Mouse (Mus musculus): ENCODE measurements at regions not wholly inside any gene's neighbourhood (a gene's known extent, or its start where the extent isn't known, plus 50 kb on each side); places are given as distances from the start of the nearest gene placed in this dataset.

GRCm38 (mm10) chr1:193484977-193485376 lies 114.9 kb upstream of the Camk1g start:
- DNase-seq (ENCODE audit: low spot score) = no peak

DNA sequence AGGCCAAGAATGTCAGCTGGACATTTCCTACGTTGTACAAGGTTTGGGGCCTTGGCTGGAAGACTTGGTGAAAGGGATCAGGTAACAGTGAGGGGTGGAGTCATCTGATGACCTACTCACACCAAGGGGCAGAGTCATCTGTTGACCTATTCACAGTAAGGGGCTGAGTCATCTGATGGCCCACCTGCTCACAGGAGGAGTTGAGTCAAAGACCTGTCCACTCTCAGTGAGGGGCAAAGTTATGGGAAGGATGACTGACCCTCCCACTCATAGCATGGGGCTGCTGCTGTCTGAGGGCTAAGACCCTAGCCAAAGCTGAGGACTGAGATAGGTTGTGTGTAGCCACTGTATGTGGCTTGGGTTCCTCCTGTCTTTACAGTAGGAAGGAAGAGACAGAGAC lies 107.2 kb upstream of the Camk1g start:
- DNase-seq (ENCODE audit: low spot score) = no peak

GRCm38 (mm10) chr1:193476805-193477204 lies 106.7 kb upstream of the Camk1g start:
- DNase-seq (ENCODE audit: low spot score) = no peak

DNA sequence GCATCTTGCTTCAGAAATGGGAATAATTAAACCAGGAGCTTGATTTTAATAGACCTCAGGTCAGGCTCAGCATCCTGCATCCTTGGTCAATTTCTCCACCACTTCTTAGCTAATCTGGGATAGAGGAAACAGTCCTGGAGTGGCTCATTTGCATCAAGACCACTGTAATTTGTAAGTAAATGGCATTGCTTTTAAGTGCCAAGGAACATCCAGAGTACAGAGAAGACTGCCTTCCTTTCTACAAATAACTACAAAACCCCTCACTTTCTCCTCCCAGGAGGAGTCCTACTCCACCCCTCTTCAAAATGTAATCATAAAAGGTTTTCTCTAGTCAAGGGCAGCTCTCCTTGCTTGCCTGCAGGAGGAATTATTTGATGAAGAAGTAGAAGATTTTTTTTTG lies 96.2 kb upstream of the Camk1g start:
- no peak for DNase-seq (ENCODE audit: low spot score)

DNA sequence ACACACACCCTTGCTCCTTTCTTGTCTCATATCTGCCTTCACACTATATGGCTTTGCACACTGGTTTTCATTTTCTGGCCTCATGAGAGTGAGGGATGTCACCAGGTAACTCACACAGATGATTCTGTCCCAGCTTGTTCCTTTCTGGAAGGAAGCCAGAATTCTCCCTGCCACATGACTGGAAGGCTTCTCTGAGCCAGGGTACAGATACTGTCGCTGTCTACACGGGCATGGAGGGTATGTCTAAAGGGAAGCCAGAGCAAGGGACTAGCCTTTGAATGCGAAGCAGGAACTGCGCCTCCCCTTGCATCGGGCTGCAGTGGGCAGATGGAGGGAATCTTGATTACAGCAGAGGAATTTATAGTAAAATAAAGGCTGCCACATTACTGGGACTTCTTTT lies 89.6 kb upstream of the Camk1g start:
- DNase-seq (ENCODE audit: low spot score) = no peak

- DNase-seq (ENCODE audit: low spot score) = no peak
These were observed 87.8 kb upstream of the Camk1g start for GRCm38 (mm10) chr1:193457908-193458307.

DNA sequence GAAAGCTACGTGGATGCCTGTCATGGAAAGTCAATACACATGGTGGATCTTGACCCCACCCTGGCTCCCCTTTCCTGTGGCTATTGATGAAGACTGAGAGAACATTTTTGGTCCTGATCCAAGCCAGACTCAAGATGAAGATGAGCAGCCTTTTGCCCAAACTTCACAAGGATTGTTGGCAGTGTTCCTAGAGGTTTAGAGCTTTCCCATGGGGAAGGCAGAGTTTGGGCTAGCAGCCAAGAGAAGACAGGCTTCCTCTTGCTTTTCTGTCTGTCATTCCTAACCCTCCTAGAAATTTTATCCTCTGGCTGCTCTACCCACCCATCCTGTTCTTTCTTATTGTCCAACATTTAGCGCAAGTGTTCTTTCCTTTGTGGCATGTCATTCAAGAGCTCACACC lies 83.6 kb upstream of the Camk1g start:
- DNase-seq (ENCODE audit: low spot score) = no peak

DNA sequence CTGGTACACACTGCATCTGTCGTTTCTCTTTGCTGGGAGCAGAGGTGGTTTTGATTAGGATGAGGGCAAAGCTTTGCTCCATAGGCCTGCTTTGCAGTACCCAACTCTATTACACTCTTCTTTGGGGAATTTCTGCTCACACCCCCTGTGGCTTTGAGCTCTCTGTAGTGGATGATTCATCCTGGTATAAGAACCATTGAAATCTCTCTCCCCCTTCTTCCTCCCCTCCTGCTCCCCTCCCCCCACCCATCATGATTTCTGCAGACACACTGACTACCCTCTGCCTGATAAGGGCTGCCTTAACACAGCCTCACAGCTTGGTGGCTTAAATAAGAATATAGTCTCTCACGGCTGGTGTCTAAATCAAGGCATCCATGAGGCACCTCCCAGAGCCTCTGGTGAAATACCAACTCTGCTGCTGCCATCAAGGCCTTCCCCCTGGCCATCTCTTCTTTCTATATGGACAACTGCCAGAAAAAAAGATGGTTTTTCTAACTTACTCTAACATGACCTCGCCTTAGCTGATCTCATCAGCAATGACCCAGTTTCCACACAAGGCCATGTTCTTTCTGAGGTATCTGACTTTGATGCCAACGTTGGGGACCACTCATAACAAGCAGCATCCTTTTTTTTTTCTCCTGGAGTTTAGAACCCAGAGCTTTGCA lies 81.5 kb upstream of the Camk1g start:
- DNase-seq (ENCODE audit: low spot score) = no peak

DNA sequence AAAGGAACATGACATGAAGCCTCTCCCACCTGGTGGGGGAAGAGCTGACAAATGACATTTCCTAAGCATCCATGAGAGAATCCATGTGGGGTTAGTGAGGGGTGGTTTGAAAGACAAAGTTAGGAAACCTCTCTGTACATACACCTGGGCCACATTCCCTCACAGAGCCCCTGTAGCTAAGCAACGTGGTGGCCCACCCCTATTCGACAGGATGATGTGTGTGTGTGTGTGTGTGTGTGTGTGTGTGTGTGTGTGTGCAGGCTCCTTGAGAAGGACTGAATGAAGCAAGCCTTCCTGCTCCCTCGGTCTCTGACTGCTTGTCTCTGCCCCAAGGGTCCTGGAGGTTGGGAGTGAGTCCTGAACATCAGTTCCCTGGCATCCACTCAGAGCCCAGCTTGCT lies 80.7 kb upstream of the Camk1g start:
- DNase-seq (ENCODE audit: low spot score) = no peak

DNA sequence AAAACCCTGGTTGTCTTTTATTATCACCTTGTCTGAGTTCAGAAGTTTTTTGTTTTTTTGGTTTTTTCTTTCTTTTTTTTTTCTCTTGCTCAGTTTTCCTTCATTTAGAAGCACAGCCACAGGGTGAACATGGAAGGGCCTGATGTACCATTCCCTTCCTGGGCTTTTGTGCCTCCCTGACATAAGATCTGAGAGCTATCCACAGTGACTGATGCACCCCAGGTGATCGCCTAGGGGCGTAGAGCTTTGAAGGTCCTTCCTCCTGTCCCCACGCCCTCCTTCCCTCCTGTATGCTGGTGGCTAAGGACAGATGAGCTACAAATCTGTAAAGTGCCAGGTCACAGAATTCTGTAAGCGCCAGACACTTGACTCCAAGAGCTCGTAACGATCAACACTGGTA lies 80.1 kb upstream of the Camk1g start:
- no peak for DNase-seq (ENCODE audit: low spot score)

DNA sequence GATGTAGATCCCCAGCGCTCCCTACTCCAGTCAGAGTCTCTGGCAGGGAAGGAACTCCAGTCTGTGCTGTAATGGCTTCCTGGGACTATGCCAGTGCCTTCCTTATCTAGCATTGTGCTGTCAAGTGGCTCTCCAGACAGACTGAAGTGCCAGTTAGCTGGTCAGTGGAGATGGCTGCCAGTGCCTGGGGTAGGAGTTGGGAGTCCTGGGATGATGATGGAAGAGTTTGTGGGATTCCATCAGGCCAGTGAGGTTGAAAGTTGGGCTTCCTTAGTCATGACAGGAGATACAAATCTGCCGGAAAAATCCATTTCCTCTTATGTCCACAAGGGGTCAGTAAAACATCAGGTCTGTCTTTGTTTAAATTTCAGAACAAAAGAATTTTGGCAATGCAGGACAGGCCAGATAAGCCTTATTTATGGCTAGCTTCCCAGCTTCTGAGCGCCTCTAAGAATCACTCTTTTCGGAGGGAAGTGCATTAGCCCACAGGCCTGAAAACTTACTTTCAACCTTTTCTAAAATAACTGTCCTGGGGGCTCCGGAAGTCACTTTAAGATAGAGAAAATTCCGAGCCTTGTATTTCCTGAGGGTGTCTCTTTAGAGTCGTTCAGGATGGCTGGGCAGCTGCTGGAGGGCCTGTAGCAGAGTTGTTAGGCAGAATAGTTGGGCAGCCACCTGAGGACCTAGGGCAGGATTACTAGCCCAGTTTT lies 79.5 kb upstream of the Camk1g start:
- DNase-seq (ENCODE audit: low spot score) = peak; percentile 70

- no peak for DNase-seq (ENCODE audit: low spot score)
These were observed 78.8 kb upstream of the Camk1g start for GRCm38 (mm10) chr1:193448793-193449393.

DNA sequence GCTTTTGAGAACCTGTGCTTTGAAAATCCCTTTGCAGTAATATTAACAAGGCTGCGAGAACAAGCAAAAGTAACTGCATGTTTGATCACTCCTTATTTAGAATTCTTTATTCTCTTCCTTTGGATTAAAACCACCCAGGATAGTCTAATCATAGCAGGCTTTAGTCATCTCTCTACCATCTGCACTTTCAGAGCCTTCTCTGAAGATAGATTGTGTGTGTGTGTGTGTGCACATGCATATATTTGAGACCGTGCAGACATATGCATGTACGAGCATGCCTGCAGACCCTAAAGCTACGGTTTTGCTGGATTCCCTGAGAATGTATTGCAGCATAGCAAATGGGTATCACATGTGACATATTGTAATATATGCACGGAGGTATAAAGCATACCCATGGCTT lies 77.5 kb upstream of the Camk1g start:
- DNase-seq (ENCODE audit: low spot score) = no peak

- no peak for DNase-seq (ENCODE audit: low spot score)
These were observed 74.0 kb upstream of the Camk1g start for GRCm38 (mm10) chr1:193443964-193444676.

DNA sequence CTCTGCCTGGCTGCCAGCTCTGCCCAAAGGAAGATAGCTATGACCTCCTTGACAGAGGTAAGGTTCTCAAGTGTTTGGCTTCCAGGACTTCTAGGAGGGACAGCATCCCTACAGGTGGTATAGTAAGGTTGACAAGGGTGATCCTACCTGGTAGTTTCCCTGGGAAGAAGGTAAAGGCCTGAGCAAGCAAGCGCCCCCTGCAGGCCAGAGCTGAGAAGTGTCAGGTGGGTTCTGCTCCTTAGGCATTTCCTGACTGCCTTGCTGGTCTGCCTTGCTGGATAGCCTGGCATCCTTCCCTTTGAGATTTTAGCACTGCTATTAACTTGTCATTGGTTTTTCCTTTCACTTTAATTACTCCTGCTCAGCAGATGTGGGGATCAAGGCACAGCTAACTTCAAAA lies 70.4 kb upstream of the Camk1g start:
- DNase-seq (ENCODE audit: low spot score) = no peak

- no peak for DNase-seq (ENCODE audit: low spot score)
These were observed 64.2 kb upstream of the Camk1g start for GRCm38 (mm10) chr1:193434281-193434680.

GRCm38 (mm10) chr1:193433493-193434021 lies 63.5 kb upstream of the Camk1g start:
- no peak for DNase-seq (ENCODE audit: low spot score)

DNA sequence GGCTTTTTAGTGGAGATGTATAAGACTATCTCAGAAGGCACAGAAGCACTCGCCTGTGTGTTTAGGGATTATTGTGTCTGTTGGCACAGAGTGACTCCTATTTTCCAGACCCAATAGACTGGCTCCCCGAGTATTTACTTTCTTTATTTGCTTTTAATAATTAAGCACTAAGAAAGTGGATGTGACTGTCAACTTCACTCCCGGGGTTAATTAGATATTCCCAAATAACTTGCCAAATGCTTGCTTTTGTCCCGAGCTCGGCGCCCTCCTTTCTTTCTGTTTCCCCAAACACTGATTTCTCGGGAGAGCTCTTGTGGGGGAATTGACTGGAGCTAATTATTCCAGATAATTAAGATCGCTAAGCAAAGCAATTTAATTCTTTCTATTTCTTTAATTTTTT lies 60.1 kb upstream of the Camk1g start:
- no peak for DNase-seq (ENCODE audit: low spot score)

- DNase-seq (ENCODE audit: low spot score) = no peak
These were observed 53.6 kb upstream of the Camk1g start for GRCm38 (mm10) chr1:193423653-193424075.

GRCm38 (mm10) chr1:193422886-193423285 lies 52.8 kb upstream of the Camk1g start:
- no peak for DNase-seq (ENCODE audit: low spot score)

DNA sequence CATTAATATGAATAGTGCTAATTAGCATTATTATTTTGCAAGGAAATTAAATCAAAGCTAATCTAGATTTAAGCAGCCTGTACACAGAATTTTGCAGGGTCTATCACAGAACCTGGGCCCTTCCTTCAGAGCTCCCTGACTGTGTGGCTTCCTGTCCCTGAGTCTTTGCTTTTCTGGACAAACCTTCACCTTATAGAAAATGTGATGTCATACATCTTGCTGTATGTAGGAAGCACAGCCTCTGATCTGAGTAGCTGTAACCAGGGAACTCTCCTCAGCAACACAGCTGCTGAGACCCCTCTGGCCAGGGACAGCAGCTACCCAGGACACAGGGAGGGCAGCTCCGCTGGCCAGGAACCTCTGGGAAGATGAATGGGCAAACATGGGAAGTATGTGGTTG lies 51.7 kb upstream of the Camk1g start:
- DNase-seq (ENCODE audit: low spot score) = no peak

DNA sequence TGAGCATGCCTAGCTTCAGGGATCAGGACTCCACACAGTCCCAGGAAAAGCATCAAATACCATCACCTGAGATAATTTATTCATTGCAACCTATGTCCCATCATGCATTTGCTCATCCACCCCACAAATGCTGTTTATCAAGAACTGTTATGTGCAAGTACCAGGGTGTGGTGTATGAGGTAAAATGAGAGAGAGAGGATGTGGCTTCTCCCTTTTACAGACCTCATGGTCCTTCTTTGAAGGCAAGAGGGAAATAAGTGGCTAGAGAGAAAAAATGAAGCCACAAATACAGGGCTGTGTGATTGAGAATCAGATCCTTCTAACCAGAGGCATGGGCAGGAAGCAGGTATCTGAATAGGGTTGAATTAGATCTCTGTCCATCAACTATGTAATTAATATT lies 51.3 kb upstream of the Camk1g start:
- DNase-seq (ENCODE audit: low spot score) = no peak

Measured in heart, adult 8-10 months (tissue).